Mouse (Mus musculus): ENCODE measurements around the gene Tet1. TPM values are rescaled to one million over a fixed set of nuclear protein-coding genes. Genes with fewer than 3 reads are reported as not detected.

Tet1 gene
- polyA plus RNA-seq, 1 experiment from 2014 or later: 2.3 TPM

DNA sequence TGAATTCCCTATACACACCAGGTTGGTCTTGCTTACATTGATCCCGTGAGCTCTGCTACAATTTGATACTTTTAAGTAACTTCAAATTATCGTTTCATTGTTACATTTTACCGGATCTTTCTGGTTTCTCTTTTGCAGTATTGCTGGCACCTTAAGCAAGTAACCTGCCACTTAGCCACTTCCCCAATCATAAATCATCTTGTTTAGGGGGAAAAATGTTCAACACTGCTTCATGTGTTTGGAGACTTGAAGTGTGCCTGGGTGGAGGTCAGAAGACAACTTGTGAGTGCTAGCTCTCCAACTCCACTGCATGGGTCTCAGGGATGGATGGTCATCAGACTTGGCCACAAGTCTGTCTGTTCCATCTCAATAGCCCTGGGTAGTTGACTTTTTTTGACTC lies 17.8 kb downstream of the Tet1 start:
- Histone ChIP-seq H3K27ac (replicated peaks) (no peak overlapping the region), H3K36me3 (replicated peaks) (no peaks in the 10 kb centered on the region), H3K4me2 (no peak overlapping the region), H3K9me3 (replicated peaks) (no peaks in the 10 kb centered on the region), H3K4me3 (replicated peaks) (no peak overlapping the region), H3K9ac (no peak overlapping the region), H3K4me1 (replicated peaks) (peaks cover 12% of the 10 kb centered on the region; the same call in 1 of the 2 replicates), H3K27me3 (peaks cover 28% of the 10 kb centered on the region)
- WGBS (ENCODE audit: insufficient replicate concordance): 29% methylated on average over 3 of the region's 3 CpGs
- no peak for ATAC-seq (ENCODE audit: insufficient read depth)

DNA sequence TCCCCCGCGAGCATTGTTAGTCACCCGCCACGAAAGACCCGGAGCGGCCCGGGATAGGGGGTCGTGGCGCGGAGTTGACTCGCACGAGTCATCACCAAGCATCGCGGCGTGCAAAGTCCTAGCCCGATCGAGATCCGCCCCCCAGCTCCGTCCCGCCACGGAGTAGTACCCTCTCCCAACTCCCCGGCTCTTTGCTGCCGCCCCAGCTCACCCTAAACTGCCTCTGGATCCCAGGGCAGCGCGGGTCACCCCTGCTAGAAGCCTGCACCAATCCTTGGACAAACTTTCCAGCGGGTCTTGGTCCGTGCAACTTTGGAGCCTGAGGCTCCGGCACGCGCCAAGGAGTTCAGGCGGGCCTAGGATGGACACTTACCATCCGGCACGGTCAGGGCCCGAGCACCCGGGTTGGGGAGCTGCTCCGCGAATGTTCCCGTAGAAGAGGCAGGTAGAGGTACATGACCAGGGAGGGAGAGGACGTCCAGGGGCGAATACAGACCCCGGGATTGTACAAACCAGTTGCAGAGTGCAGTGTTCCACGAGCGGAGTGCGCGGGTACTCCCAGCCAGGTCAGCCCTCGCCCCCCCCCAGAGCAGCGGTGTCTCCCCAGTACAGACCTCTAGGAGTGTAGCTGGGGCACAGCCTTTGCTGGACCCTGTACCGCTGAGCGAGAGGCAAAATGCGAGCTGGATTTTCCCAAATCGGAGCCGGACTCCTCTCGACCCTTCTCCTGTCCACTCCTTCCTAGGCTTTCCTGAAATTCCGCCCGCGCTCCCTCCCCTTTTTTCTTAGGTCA lies 21.8 kb downstream of the Tet1 start:
- Histone ChIP-seq H3K4me1 (replicated peaks) (peaks cover 19% of the 10 kb centered on the region; the same call in 1 of the 2 replicates), H3K4me3 (replicated peaks) (peak overlapping the region; percentile 54), H3K27ac (replicated peaks) (no peak overlapping the region), H3K9ac (peak overlapping the region; percentile 7; the same call in 1 of the 2 replicates), H3K9me3 (replicated peaks) (no peaks in the 10 kb centered on the region), H3K4me2 (peak overlapping the region; percentile 75), H3K27me3 (peaks cover 42% of the 10 kb centered on the region), H3K36me3 (replicated peaks) (no peaks in the 10 kb centered on the region)
- peak; percentile 63 for ATAC-seq (ENCODE audit: insufficient read depth)
- under 1% methylated on average over 56 of the region's 56 CpGs for WGBS (ENCODE audit: insufficient replicate concordance)

DNA sequence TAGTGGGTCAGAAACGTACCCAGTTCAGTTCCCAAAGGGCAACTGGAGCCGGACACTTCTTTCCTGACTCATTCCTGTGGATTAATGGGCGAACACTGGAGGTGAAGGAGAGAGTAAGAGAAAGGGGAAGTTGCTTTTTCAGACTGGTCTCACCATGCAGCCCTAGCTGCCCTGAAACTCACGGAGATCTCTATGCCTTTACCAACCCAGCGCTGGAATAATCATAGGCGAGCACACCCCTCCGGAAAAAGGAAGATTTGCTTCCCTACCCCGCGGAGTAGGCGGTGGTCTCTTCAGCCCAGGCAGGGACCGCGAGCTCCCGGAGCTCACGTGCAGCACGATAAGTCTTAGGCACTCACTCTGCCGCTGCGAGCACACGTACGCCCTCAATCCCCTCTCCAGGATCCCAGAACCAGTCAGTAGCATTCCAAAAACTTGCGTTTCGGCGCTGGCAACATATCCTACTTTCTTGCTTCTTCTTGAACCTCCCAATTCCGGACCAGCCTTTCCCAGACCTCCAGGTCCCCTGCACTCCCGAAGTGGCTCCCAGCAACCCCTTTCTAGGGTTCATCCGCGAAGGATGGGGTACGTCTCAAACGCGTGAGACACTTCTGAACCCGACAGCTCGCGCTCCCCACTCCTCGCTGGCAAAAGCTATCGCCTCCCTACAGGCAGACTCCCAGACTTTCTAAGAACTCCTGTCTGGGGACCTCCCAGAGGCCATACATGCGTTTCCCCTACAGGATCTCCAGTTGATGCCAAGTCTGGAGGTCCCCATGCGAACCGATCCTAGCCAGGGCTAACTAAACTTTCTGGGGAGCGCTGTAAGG lies 22.6 kb downstream of the Tet1 start:
- Histone ChIP-seq H3K4me1 (replicated peaks) (peaks cover 19% of the 10 kb centered on the region; the same call in 1 of the 2 replicates), H3K4me3 (replicated peaks) (peak overlapping the region; percentile 54), H3K9me3 (replicated peaks) (no peaks in the 10 kb centered on the region), H3K4me2 (peak overlapping the region; percentile 75), H3K9ac (peak overlapping the region; percentile 7; the same call in 1 of the 2 replicates), H3K36me3 (replicated peaks) (no peaks in the 10 kb centered on the region), H3K27me3 (peaks cover 42% of the 10 kb centered on the region), H3K27ac (replicated peaks) (no peak overlapping the region)
- ATAC-seq (ENCODE audit: insufficient read depth): no peak
- under 1% methylated on average over 38 of the region's 38 CpGs for WGBS (ENCODE audit: insufficient replicate concordance)

DNA sequence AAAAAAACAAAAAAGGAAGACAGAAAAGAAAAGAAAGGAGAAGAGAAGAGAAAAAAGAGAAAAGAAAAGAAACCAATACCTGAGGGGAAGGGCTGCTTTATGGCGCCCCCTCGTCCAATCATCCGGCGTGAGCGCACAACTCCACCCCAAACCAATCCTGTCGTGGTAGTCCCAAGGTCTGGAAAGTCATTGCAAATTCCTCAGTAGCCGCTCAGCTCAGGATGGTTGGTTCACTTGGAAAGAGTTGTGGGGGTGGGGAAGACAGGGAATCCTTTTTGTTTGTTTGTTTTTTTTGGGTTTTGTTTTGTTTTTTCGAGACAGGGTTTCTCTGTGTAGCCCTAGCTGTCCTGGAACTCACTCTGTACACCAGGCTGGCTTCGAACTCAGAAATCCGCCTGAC lies 23.3 kb downstream of the Tet1 start:
- 24% methylated on average over 10 of the region's 10 CpGs for WGBS (ENCODE audit: insufficient replicate concordance)
- H3K4me3 ChIP-seq (replicated peaks): peak overlapping the region; percentile 54
- peak overlapping the region; percentile 75 for H3K4me2 ChIP-seq
- H3K36me3 ChIP-seq (replicated peaks): no peaks in the 10 kb centered on the region
- H3K4me1 ChIP-seq (replicated peaks): peaks cover 19% of the 10 kb centered on the region; the same call in 1 of the 2 replicates
- peaks cover 42% of the 10 kb centered on the region for H3K27me3 ChIP-seq
- H3K9ac ChIP-seq: no peak overlapping the region
- no peak overlapping the region for H3K27ac ChIP-seq (replicated peaks)
- no peaks in the 10 kb centered on the region for H3K9me3 ChIP-seq (replicated peaks)
- ATAC-seq (ENCODE audit: insufficient read depth): no peak

DNA sequence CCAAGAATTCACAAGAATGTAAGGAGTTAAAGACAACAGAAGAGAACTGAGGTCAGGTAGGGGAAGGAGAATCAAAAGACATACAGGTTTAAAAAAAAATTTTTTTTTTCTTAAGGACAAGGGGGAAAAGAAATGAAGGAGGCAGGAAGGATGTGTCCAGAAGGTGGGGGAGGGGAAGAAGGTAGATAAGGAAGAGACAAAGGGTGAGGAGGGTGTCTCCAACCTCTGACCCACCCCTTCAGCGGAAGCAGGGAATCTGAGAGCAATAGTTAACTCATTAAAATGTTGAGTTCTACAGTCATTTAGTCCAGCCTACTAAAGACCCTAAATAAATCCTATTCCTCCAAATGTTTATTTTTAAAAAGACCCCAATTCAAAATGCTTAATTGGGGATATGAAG lies 24.3 kb downstream of the Tet1 start:
- no peak overlapping the region for H3K9ac ChIP-seq
- H3K27ac ChIP-seq (replicated peaks): no peak overlapping the region
- H3K4me2 ChIP-seq: no peak overlapping the region
- H3K4me3 ChIP-seq (replicated peaks): no peak overlapping the region
- H3K4me1 ChIP-seq (replicated peaks): peaks cover 19% of the 10 kb centered on the region; the same call in 1 of the 2 replicates
- ATAC-seq (ENCODE audit: insufficient read depth): no peak
- H3K9me3 ChIP-seq (replicated peaks): no peaks in the 10 kb centered on the region
- H3K36me3 ChIP-seq (replicated peaks): no peaks in the 10 kb centered on the region
- 44% methylated on average over 1 of the region's 1 CpGs for WGBS (ENCODE audit: insufficient replicate concordance)
- H3K27me3 ChIP-seq: peaks cover 41% of the 10 kb centered on the region

DNA sequence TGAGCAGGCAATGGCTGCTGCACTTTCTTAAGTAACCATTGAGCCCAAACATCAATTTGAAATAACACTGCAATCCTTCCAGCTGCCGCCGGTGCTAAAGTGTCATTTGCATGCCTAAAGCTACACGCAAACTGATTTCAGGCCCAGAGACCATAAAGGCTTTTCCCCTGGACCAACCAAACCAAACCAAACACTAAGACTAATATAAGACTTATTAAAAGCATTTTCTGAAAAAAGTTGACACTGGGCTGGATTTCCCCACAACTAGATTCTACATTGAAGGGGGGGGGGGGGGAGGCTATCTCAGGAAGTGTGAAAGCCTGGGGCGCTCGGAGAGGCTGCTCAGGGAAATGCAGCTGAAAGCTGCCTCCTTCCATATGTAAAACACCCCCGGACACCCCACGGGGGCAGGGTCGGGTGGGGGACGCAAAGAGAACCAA lies 24.8 kb downstream of the Tet1 start:
- Histone ChIP-seq H3K4me3 (replicated peaks) (no peak overlapping the region), H3K27me3 (peaks cover 36% of the 10 kb centered on the region), H3K36me3 (replicated peaks) (no peaks in the 10 kb centered on the region), H3K9ac (no peak overlapping the region), H3K4me2 (no peak overlapping the region), H3K27ac (replicated peaks) (no peak overlapping the region), H3K4me1 (replicated peaks) (peaks cover 19% of the 10 kb centered on the region; the same call in 1 of the 2 replicates), H3K9me3 (replicated peaks) (no peaks in the 10 kb centered on the region)
- no peak for ATAC-seq (ENCODE audit: insufficient read depth)
- 23% methylated on average over 9 of the region's 9 CpGs for WGBS (ENCODE audit: insufficient replicate concordance)

DNA sequence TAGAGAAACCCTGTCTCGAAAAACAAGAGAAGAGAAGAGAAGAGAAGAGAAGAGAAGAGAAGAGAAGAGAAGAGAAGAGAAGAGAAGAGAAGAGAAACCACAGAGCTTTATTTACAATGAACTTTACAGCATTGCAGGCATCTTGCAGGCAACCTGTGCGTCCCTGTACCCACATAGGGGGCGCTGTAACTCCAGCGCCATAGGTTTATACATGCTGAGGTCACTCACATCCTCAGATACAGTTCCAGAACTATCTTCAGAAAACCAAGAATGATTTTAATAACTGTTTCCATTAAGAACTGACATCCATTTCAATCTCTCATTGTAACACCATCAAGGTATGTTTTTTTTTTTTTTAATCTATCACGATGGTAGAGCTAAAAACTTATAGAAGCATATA lies 27.6 kb downstream of the Tet1 start:
- no peaks in the 10 kb centered on the region for H3K9me3 ChIP-seq (replicated peaks)
- peaks cover 16% of the 10 kb centered on the region for H3K27me3 ChIP-seq
- H3K36me3 ChIP-seq (replicated peaks): no peaks in the 10 kb centered on the region
- 30% methylated on average over 5 of the region's 5 CpGs for WGBS (ENCODE audit: insufficient replicate concordance)
- ATAC-seq (ENCODE audit: insufficient read depth): no peak
- no peak overlapping the region for H3K27ac ChIP-seq (replicated peaks)
- H3K4me2 ChIP-seq: no peak overlapping the region
- H3K4me1 ChIP-seq (replicated peaks): peaks cover 9% of the 10 kb centered on the region; the same call in 1 of the 2 replicates
- H3K4me3 ChIP-seq (replicated peaks): no peak overlapping the region
- H3K9ac ChIP-seq: no peak overlapping the region

DNA sequence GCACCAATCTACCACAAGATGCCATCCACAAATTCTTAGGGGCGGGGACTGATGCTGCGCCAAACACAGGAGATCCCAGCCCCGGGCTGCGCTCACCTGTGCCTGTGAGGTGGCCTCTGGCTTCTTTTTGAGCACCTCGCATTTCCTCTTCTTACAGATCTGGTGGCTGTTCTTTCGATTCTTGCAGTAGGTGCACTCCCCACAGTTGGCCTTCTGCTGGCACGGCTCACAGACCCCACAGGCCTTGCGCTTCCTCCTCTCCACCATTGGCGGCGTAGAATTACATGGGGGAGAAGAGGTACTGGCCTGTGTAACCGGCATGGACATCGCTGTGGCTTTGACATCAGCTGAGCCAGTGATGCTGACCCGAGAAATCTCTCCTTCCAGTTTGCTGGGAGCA lies 30.7 kb downstream of the Tet1 start:
- no peak overlapping the region for H3K4me2 ChIP-seq
- no peaks in the 10 kb centered on the region for H3K36me3 ChIP-seq (replicated peaks)
- H3K27me3 ChIP-seq: no peaks in the 10 kb centered on the region
- H3K9ac ChIP-seq: no peak overlapping the region
- no peak overlapping the region for H3K4me3 ChIP-seq (replicated peaks)
- no peak for ATAC-seq (ENCODE audit: insufficient read depth)
- WGBS (ENCODE audit: insufficient replicate concordance): 78% methylated on average over 13 of the region's 13 CpGs
- no peaks in the 10 kb centered on the region for H3K9me3 ChIP-seq (replicated peaks)
- H3K27ac ChIP-seq (replicated peaks): no peak overlapping the region
- no peaks in the 10 kb centered on the region for H3K4me1 ChIP-seq (replicated peaks)

DNA sequence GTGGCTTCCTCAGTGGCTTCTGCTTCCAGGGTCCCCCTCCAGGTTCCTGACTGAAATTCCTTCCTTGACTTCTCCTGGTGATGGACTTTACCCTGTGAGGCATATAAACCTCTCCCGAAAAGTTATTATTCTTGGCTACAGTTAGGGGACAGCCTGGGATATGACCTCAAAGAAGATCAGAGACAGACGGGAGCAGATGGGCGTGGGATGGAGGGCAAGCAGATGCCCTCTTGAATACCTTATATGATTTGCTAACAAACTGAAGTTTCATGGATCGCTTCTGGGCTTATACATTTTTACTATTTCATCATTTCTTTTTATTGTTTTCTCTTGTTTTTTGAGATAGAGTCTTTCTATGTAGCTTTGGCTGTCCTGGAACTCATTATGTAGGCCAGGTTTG lies 33.2 kb downstream of the Tet1 start:
- Histone ChIP-seq H3K27ac (replicated peaks) (no peak overlapping the region), H3K9me3 (replicated peaks) (no peaks in the 10 kb centered on the region), H3K9ac (no peak overlapping the region), H3K4me1 (replicated peaks) (no peaks in the 10 kb centered on the region), H3K36me3 (replicated peaks) (no peaks in the 10 kb centered on the region), H3K4me2 (no peak overlapping the region), H3K27me3 (no peaks in the 10 kb centered on the region), H3K4me3 (replicated peaks) (no peak overlapping the region)
- ATAC-seq (ENCODE audit: insufficient read depth): no peak
- 64% methylated on average over 4 of the region's 4 CpGs for WGBS (ENCODE audit: insufficient replicate concordance)

DNA sequence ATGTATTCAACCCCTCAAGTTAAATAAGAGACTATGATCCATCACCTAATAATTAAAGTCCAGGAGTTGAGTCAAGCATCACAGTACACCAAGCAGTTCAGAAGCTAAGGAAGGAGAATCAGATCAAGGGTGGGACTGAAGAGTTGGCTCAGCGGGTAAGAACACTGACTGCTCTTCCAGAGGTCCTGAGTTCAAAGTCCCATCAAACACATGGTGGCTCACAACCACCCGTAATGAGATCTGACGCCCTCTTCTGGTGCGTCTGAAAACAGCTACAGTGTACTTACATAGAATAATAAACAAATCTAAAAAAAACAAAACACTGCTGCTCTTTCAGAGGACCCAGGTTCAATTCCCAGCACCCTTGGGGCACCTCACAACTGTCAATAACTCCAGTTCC lies 34.0 kb downstream of the Tet1 start:
- no peaks in the 10 kb centered on the region for H3K36me3 ChIP-seq (replicated peaks)
- no peak overlapping the region for H3K4me2 ChIP-seq
- WGBS (ENCODE audit: insufficient replicate concordance): 48% methylated on average over 4 of the region's 4 CpGs
- no peak overlapping the region for H3K9ac ChIP-seq
- H3K27me3 ChIP-seq: no peaks in the 10 kb centered on the region
- H3K9me3 ChIP-seq (replicated peaks): no peaks in the 10 kb centered on the region
- no peak for ATAC-seq (ENCODE audit: insufficient read depth)
- H3K4me3 ChIP-seq (replicated peaks): no peak overlapping the region
- H3K4me1 ChIP-seq (replicated peaks): no peaks in the 10 kb centered on the region
- no peak overlapping the region for H3K27ac ChIP-seq (replicated peaks)

Data from liver, embryonic 15.5 days (tissue).